Mouse (Mus musculus): ENCODE results near the gene Jund.

- TF ChIP-seq CTCF (IDR thresholded peaks at IDR 0.05) (no peak), EP300 (IDR thresholded peaks at IDR 0.05) (peak; percentile 80; the same call in 1 of the 2 replicates)
These were observed 39.5 kb downstream of the Jund start for GRCm38 (mm10) chr8:70738211-70738610.
